Mouse (Mus musculus) cortical plate, adult 2 months (tissue): ENCODE results near the gene Scml2. TPM values are rescaled to one million over a fixed set of nuclear protein-coding genes. Genes with fewer than 3 reads are reported as not detected.
"Not testable (repeated sequence)": the region's sequence is repeated elsewhere in the genome, so short reads cannot be mapped to it uniquely, and the experiment has no call there.

Experiments
- H3K27ac ChIP-seq: fragments of 200-500 bp; 2 replicates; pipeline ENCODE4 v1.5.1; 2012; ENCODE audit warnings: low read length, control low read depth, inconsistent platforms; ENCODE audit not compliant: insufficient read depth
- H3K4me1 ChIP-seq: fragments of 200-500 bp; 2 replicates; pipeline ENCODE4 v1.6.1; 2011; ENCODE audit warnings: low read length; ENCODE audit not compliant: control insufficient read depth, insufficient read depth
- H3K4me3 ChIP-seq: fragments of 200-500 bp; 2 replicates; pipeline ENCODE4 v1.5.1; 2011; ENCODE audit warnings: mild to moderate bottlenecking, low read length, control low read depth; ENCODE audit not compliant: insufficient read depth
- POLR2A ChIP-seq: fragments of 200-500 bp; IDR thresholded peaks from 2 replicates; pipeline ENCODE4 v1.6.1; 2011; ENCODE audit warnings: mild to moderate bottlenecking, low read length, control low read depth; ENCODE audit not compliant: insufficient read depth; ENCODE audit errors: extremely low read depth
- polyA plus RNA-seq: library from polyadenylated mRNA; depleted of rRNA; stranded (reverse); fragments of >200 nt; gene quantifications from 2 replicates; pipeline ENCODE4 v1.2.3, GENCODE M21; 2012; rRNA removed

The Scml2 gene
- 0.94 and 1.7 TPM in 2 replicates for polyA plus RNA-seq

GRCm38 (mm10) chrX:161116893-161117292, at the start of gene Scml2:
TSS of gene Scml2 (plus strand) at chrX:161117193.
- H3K27ac ChIP-seq, H3K4me1 ChIP-seq, H3K4me3 ChIP-seq: not testable (repeated sequence)

DNA sequence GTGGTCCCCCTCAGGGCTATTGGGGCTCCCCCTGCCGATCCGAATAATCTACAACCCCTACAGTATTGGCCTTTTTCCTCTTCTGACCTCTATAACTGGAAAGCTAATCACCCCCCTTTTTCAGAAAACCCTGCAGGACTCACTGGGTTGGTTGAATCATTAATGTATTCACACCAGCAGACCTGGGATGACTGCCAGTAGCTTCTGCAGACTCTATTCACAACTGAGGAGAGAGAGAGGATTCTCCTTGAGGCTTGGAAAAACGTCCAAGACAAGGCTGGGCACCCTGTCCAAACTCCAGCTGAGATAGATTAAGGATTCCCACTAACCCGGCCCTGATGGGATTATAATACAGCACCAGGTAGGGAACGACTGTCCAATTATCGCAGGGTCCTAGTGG, 41.4 kb upstream of the Scml2 start:
- not testable (repeated sequence) for H3K4me1 ChIP-seq, H3K27ac ChIP-seq, H3K4me3 ChIP-seq

DNA sequence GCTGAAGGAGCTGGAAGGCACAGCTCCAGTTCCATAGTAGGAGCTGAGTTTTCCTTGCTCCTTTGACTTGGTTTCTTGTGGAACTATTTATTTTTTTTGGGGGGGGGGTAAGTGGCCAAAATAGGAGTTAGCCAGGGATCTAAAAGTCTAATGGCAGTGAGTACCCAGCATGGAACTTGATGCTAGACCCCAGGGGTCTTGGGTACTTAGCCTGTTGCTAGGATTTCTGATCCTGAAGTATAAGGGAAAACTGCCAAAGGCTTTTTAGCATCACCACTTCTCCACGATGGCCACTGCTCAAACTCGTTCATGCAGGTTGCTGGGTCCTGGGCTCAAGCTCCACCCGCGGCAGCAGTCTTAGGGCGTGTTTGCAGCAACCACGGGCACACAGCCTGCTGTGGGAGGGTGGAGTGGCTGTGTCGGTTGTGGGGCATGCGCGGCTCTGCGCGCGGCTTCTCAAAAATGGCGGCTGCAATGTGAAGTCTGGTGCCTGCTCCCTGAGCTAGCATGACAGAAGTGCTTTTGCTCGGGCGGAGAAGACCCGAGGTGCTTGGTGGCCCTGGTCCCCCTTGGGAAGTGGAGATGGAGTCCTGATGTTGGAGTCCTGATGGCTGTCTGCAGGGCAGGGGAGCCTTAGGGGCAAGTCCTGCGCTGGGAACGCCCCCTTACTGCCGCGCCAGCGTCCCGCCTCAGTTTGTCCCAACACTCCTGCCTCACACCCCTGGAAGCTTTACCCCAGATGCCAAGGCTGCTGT, 45.5 kb downstream of the Scml2 start:
- no peak for TF ChIP-seq POLR2A
- H3K4me3 ChIP-seq: peak overlapping the region; percentile 51
- H3K4me1 ChIP-seq: no peaks in the 10 kb centered on the region
- no peak overlapping the region for H3K27ac ChIP-seq

DNA sequence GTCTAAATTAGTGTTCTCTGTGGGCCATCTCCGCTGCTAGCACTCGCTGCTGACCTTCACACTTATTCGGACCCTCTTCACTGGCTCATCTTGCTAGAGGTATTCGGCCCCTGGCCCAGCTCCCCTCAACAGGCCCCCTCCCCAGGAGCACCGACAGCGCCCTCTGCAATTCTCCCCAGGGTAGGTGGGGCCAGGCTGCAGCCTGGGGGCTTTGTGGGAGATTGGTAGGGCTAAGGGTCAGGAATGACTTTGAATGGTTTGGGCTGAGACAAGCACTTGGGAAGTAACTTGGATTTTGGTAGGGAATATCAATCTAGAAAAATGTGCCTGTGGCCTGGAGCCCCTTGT, 46.0 kb downstream of the Scml2 start:
- Histone ChIP-seq H3K4me1 (no peaks in the 10 kb centered on the region), H3K27ac (no peak overlapping the region), H3K4me3 (peak overlapping the region; percentile 51)
- TF ChIP-seq POLR2A: no peak

DNA sequence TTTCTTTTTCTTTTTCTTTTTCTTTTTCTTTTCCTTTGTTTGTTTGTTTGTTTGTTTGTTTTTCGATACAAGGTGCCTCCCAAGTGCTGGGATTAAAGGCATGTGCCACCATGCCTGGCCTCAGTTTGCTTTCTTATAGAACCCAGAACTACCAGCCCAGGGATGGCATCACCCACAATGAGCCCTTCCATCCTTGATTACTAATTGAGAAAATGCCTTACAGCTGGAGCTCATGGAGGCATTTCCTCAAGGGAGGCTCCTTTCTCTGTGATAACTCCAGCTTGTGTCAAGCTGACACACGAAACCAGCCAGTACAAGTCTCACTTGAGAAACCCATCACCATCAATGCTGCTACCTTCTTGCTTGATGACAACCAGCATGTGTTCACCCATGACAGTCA, 170.2 kb downstream of the Scml2 start, which contains the start of gene Gm15262:
Gm15262 (plus strand) TSS at position 301 of the 400 bp plus-strand sequence.
- H3K27ac ChIP-seq, H3K4me3 ChIP-seq, H3K4me1 ChIP-seq: not testable (repeated sequence)

Other genes starting within 250 kb of the Scml2 start
- 0.95 and 1.2 TPM in 2 replicates for gene Gja6, start 210.1 kb upstream of the Scml2 start, polyA plus RNA-seq
- gene Cdkl5, start 122.5 kb upstream of the Scml2 start, polyA plus RNA-seq: 38.8 and 39.7 TPM in 2 replicates
- not detected in 2 replicates for gene Gm15262, start 170.3 kb downstream of the Scml2 start, polyA plus RNA-seq